Mouse (Mus musculus) central nervous system, embryonic 18 days (tissue): Measurements from ENCODE around the gene Cbfa2t2. TPM values are rescaled to one million over a fixed set of nuclear protein-coding genes. Genes with fewer than 3 reads are reported as not detected.

Experiments used
- polyA plus RNA-seq: library from polyadenylated mRNA; depleted of rRNA; stranded (reverse); fragments of >200 nt; gene quantifications from 2 replicates; pipeline ENCODE4 v1.2.3, GENCODE M21; 2012; rRNA removed

Cbfa2t2 gene
- 34.5 and 35.3 TPM in 2 replicates for polyA plus RNA-seq

DNA sequence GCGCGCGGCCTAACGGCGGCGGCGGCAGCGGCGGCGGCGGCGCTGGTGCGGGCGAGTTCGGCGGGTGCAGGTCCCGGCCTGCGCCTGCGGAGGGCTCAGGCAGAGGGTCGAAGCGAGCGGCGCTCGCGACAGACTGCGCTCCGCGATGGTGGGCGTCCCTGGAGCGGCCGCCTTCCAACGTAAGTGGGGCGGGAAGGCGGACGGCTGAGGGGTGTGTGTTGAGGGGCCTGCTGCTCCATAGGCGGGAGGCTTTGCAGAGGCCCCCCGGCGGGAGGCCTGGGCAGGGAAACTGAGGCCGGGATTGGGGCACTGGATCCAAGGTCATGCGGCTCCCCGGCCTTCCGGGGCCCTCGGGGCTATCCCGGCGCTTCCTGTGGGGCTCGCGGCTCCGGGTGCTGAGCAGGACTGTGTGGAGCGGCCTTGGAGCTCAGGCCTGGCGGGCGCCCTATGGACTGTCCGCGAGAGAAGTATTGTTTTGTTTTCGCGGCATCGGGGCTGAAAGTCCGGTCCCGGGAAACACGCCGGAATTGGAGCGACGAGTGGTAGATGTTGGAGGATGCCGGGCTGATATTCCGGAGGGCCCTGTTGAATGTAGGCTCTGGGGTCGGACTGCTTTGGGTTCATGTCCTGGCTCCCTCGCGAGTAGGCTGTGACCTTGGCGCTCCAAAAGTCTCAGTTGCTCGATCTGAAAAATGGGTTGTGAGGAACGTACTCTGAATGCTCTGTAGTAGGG, at the start of gene Cbfa2t2:
Cbfa2t2 (plus strand) TSS at position 24 of the 733 bp plus-strand sequence.

DNA sequence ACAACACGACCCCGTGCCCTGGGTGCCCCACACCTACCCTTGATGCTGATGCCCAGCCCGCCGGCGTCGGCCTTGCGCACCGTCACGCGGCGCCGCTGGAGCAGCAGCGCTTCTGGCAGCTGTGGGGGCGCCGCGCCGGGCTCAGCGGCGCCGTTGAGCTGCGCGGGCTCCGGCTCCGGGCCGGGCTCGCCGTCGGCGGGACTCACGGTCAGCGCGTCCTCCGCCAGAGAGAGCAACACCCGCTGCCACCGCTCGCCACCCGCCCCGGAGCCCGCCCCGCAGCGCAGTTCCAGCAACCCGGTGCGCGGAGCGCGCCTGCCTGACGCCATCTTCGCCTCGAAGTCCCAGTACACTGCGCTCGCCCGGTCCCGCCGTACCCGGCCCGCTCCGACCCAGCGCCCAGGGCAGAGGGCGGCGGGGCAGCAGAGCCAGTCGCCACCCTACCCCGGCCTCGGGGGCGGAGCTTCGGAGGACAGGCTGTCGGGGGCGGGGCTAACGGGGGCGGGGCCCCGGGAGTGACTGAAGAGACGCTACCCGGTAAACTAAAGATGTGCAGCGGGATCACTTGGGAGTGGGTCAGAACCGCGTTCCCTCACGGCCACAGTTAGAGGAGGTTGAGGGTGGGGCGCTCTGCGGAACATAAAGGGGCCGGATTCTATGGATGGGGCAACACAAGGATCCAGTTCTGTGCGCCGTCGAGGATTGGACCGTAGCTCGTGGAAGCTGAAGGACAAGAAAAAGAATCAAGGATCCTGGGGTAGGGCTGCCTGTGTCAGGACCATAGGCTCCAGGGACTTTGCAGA, 28.4 kb upstream of the Cbfa2t2 start, which contains the start of gene Snta1:
Snta1 (minus strand) TSS at position 457 of the 803 bp plus-strand sequence.

DNA sequence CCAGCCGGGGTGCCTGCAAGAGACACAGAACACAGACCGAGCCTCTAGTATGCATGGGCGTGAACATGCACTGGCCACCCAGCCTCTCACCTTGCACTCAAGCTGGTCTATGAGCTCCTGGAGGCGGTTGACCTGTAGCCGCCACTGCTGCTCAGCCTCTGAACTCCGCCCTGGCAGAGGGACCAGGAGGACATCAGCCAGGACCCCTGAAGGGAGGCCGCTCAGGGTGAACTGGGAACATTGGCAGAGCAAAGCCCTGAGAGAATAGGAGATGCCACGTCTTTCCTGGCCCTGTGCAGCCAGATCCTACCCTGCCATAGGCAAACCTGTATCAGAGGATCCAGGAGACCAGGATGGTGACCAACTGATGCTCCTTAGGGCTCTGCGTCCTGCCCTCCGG, 110.4 kb downstream of the Cbfa2t2 start, which contains the start of gene 1700003F12Rik:
1700003F12Rik (plus strand) TSS at position 375 of the 400 bp plus-strand sequence.

GRCm38 (mm10) chr2:154551476-154551875, 115.2 kb downstream of the Cbfa2t2 start, which contains the start of gene Actl10:
TSS of gene Actl10 (plus strand) at chr2:154551776.

GRCm38 (mm10) chr2:154558264-154559039, 122.2 kb downstream of the Cbfa2t2 start, which contains the start of gene Necab3:
TSS of gene Necab3 (minus strand) at chr2:154558890.

DNA sequence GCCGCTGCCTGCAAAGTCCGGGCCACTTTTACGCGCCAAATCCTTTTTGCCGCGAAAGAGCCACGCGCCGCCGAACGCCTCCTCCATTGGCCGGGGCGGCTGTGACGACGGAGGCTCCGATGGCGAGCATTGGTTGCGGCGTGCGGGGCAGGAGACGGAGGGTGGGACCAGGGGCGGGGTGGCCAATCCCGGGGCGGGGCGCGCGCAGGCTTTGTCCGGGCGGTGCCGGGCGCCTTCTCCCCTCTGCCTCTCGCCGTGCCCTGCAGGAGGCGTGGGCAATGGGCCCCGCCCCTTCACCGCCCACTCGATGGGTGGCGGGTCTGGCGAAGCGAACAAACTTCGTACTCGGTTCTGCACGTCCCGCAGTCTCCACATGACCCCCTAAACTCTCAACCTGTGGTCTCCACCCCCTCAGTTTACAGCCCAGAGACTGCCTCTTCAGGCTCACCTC, 133.6 kb downstream of the Cbfa2t2 start, which contains the start of gene E2f1:
E2f1 (minus strand) TSS at position 57 of the 451 bp plus-strand sequence.

Other genes with a start within 250 kb of the Cbfa2t2 start
- 0.32 and 0.39 TPM in 2 replicates for gene Bpifb1, start 245.7 kb upstream of the Cbfa2t2 start, polyA plus RNA-seq
- 0.16 and 0.23 TPM in 2 replicates for gene Bpifb5, start 212.7 kb upstream of the Cbfa2t2 start, polyA plus RNA-seq
- 0.35 TPM in 1 of 2 replicates, not detected in the other for gene Bpifb9a, start 178.6 kb upstream of the Cbfa2t2 start, polyA plus RNA-seq
- gene Bpifb9b, start 129.3 kb upstream of the Cbfa2t2 start, polyA plus RNA-seq = 0.13 TPM in 1 of 2 replicates, not detected in the other
- 10.2 and 15.0 TPM in 2 replicates for gene Cdk5rap1, start 63.5 kb upstream of the Cbfa2t2 start, polyA plus RNA-seq
- 16.4 and 17.5 TPM in 2 replicates for gene Snta1, start 28.4 kb upstream of the Cbfa2t2 start, polyA plus RNA-seq
- gene 1700003F12Rik, start 110.6 kb downstream of the Cbfa2t2 start, polyA plus RNA-seq = 1.4 and 1.5 TPM in 2 replicates
- gene Actl10, start 115.3 kb downstream of the Cbfa2t2 start, polyA plus RNA-seq = 0.08 and 0.18 TPM in 2 replicates
- gene Necab3, start 122.4 kb downstream of the Cbfa2t2 start, polyA plus RNA-seq = 15.2 and 18.6 TPM in 2 replicates
- 7.7 and 7.9 TPM in 2 replicates for gene E2f1, start 133.4 kb downstream of the Cbfa2t2 start, polyA plus RNA-seq
- gene Pxmp4, start 167.2 kb downstream of the Cbfa2t2 start, polyA plus RNA-seq = 12.8 and 13.0 TPM in 2 replicates
- 16.1 and 18.0 TPM in 2 replicates for gene Zfp341, start 176.8 kb downstream of the Cbfa2t2 start, polyA plus RNA-seq
- gene 4930519P11Rik, start 177.0 kb downstream of the Cbfa2t2 start, polyA plus RNA-seq = 0.19 and 0.41 TPM in 2 replicates
- 255 and 259 TPM in 2 replicates for gene Chmp4b, start 215.2 kb downstream of the Cbfa2t2 start, polyA plus RNA-seq